Mouse (Mus musculus): ENCODE measurements around the gene Afmid. TPM values are rescaled to one million over a fixed set of nuclear protein-coding genes. Genes with fewer than 3 reads are reported as not detected.
A peak's percentile ranks its signal among the peaks of the same experiment; 100 is the strongest.
"Not testable (repeated sequence)": the region's sequence is repeated elsewhere in the genome, so short reads cannot be mapped to it uniquely, and the experiment has no call there.

Afmid gene
- polyA plus RNA-seq, 1 experiment from 2014 or later = 8.5 TPM

GRCm38 (mm10) chr11:117827386-117827785, 1.7 kb downstream of the Afmid start:
- Histone ChIP-seq H3K27ac (ENCODE audit: low read depth, low read length) (no peak overlapping the region), H3K4me1 (ENCODE audit: control insufficient read depth, insufficient read depth, low read depth, low read length) (peaks cover 44% of the 10 kb centered on the region), H3K36me3 (ENCODE audit: control insufficient read depth, insufficient read depth, low read length) (no peaks in the 10 kb centered on the region), H3K4me3 (ENCODE audit: low read length) (no peak overlapping the region), H3K9me3 (ENCODE audit: control insufficient read depth, low read length) (no peaks in the 10 kb centered on the region), H3K4me2 (ENCODE audit: low read length) (no peak overlapping the region), H3K27me3 (replicated peaks; ENCODE audit: control insufficient read depth, insufficient read depth, low read length) (no peaks in the 10 kb centered on the region), H3K9ac (ENCODE audit: low read depth, low read length) (no peak overlapping the region)
- 73% methylated on average over 3 of the region's 3 CpGs for WGBS
- no peak for ATAC-seq

GRCm38 (mm10) chr11:117828149-117828887, 2.6 kb downstream of the Afmid start:
- no peak overlapping the region for H3K9ac ChIP-seq (ENCODE audit: low read depth, low read length)
- ATAC-seq = no peak
- no peak overlapping the region for H3K4me3 ChIP-seq (ENCODE audit: low read length)
- no peak overlapping the region for H3K4me2 ChIP-seq (ENCODE audit: low read length)
- peaks cover 46% of the 10 kb centered on the region for H3K4me1 ChIP-seq (ENCODE audit: control insufficient read depth, insufficient read depth, low read depth, low read length)
- WGBS = 77% methylated on average over 18 of the region's 18 CpGs
- H3K36me3 ChIP-seq (ENCODE audit: control insufficient read depth, insufficient read depth, low read length) = no peaks in the 10 kb centered on the region
- H3K27me3 ChIP-seq (replicated peaks; ENCODE audit: control insufficient read depth, insufficient read depth, low read length) = no peaks in the 10 kb centered on the region
- H3K27ac ChIP-seq (ENCODE audit: low read depth, low read length) = peak overlapping the region; percentile 46; the same call in 1 of the 2 replicates
- H3K9me3 ChIP-seq (ENCODE audit: control insufficient read depth, low read length) = no peaks in the 10 kb centered on the region

GRCm38 (mm10) chr11:117828888-117829604, 3.3 kb downstream of the Afmid start:
- peak overlapping the region; percentile 46 for H3K27ac ChIP-seq (ENCODE audit: low read depth, low read length)
- peaks cover 45% of the 10 kb centered on the region for H3K4me1 ChIP-seq (ENCODE audit: control insufficient read depth, insufficient read depth, low read depth, low read length)
- no peak for ATAC-seq

GRCm38 (mm10) chr11:117829671-117830215, 4.0 kb downstream of the Afmid start:
- ATAC-seq = no peak
- H3K9ac ChIP-seq (ENCODE audit: low read depth, low read length) = no peak overlapping the region
- no peaks in the 10 kb centered on the region for H3K36me3 ChIP-seq (ENCODE audit: control insufficient read depth, insufficient read depth, low read length)
- no peaks in the 10 kb centered on the region for H3K9me3 ChIP-seq (ENCODE audit: control insufficient read depth, low read length)
- H3K4me3 ChIP-seq (ENCODE audit: low read length) = no peak overlapping the region
- 67% methylated on average over 2 of the region's 2 CpGs for WGBS
- H3K27ac ChIP-seq (ENCODE audit: low read depth, low read length) = no peak overlapping the region
- no peaks in the 10 kb centered on the region for H3K27me3 ChIP-seq (replicated peaks; ENCODE audit: control insufficient read depth, insufficient read depth, low read length)
- H3K4me2 ChIP-seq (ENCODE audit: low read length) = no peak overlapping the region
- H3K4me1 ChIP-seq (ENCODE audit: control insufficient read depth, insufficient read depth, low read depth, low read length) = peaks cover 39% of the 10 kb centered on the region

More at GRCm38 (mm10) chr11:117828888-117829604, 3.3 kb downstream of the Afmid start:
- Histone ChIP-seq H3K36me3 (ENCODE audit: control insufficient read depth, insufficient read depth, low read length) (no peaks in the 10 kb centered on the region), H3K4me3 (ENCODE audit: low read length) (no peak overlapping the region), H3K4me2 (ENCODE audit: low read length) (no peak overlapping the region), H3K9me3 (ENCODE audit: control insufficient read depth, low read length) (no peaks in the 10 kb centered on the region), H3K9ac (ENCODE audit: low read depth, low read length) (no peak overlapping the region), H3K27me3 (replicated peaks; ENCODE audit: control insufficient read depth, insufficient read depth, low read length) (no peaks in the 10 kb centered on the region)
- 53% methylated on average over 9 of the region's 9 CpGs for WGBS

GRCm38 (mm10) chr11:117830401-117830800, 4.7 kb downstream of the Afmid start:
- no peak overlapping the region for H3K9ac ChIP-seq (ENCODE audit: low read depth, low read length)
- peaks cover 33% of the 10 kb centered on the region for H3K4me1 ChIP-seq (ENCODE audit: control insufficient read depth, insufficient read depth, low read depth, low read length)
- ATAC-seq = no peak
- no peaks in the 10 kb centered on the region for H3K27me3 ChIP-seq (replicated peaks; ENCODE audit: control insufficient read depth, insufficient read depth, low read length)
- no peaks in the 10 kb centered on the region for H3K36me3 ChIP-seq (ENCODE audit: control insufficient read depth, insufficient read depth, low read length)
- 67% methylated on average over 9 of the region's 9 CpGs for WGBS
- no peaks in the 10 kb centered on the region for H3K9me3 ChIP-seq (ENCODE audit: control insufficient read depth, low read length)
- H3K4me3 ChIP-seq (ENCODE audit: low read length) = no peak overlapping the region
- no peak overlapping the region for H3K4me2 ChIP-seq (ENCODE audit: low read length)
- H3K27ac ChIP-seq (ENCODE audit: low read depth, low read length) = no peak overlapping the region

- Histone ChIP-seq H3K9me3 (ENCODE audit: control insufficient read depth, low read length) (no peaks in the 10 kb centered on the region), H3K9ac (ENCODE audit: low read depth, low read length) (peak overlapping the region; percentile 47), H3K4me2 (ENCODE audit: low read length) (peak overlapping the region; percentile 59), H3K4me1 (ENCODE audit: control insufficient read depth, insufficient read depth, low read depth, low read length) (peaks cover 20% of the 10 kb centered on the region), H3K4me3 (ENCODE audit: low read length) (peak overlapping the region; percentile 44), H3K27ac (ENCODE audit: low read depth, low read length) (peak overlapping the region; percentile 36; the same call in 1 of the 2 replicates), H3K27me3 (replicated peaks; ENCODE audit: control insufficient read depth, insufficient read depth, low read length) (no peaks in the 10 kb centered on the region), H3K36me3 (ENCODE audit: control insufficient read depth, insufficient read depth, low read length) (no peaks in the 10 kb centered on the region)
- ATAC-seq = peak; percentile 70
- WGBS = 17% methylated on average over 28 of the region's 28 CpGs
These were observed 6.6 kb downstream of the Afmid start for GRCm38 (mm10) chr11:117832086-117832969.

GRCm38 (mm10) chr11:117833509-117833908, 7.8 kb downstream of the Afmid start:
- not testable (repeated sequence) for H3K27ac ChIP-seq (ENCODE audit: low read depth, low read length); H3K36me3 ChIP-seq (ENCODE audit: control insufficient read depth, insufficient read depth, low read length); H3K9ac ChIP-seq (ENCODE audit: low read depth, low read length); H3K4me2 ChIP-seq (ENCODE audit: low read length); H3K27me3 ChIP-seq (replicated peaks; ENCODE audit: control insufficient read depth, insufficient read depth, low read length); ATAC-seq; H3K9me3 ChIP-seq (ENCODE audit: control insufficient read depth, low read length); H3K4me3 ChIP-seq (ENCODE audit: low read length)
- WGBS = 91% methylated on average over 4 of the region's 6 CpGs
- H3K4me1 ChIP-seq (ENCODE audit: control insufficient read depth, insufficient read depth, low read depth, low read length) = peaks cover 13% of the 10 kb centered on the region

GRCm38 (mm10) chr11:117834086-117834485, 8.4 kb downstream of the Afmid start:
- H3K27me3 ChIP-seq (replicated peaks; ENCODE audit: control insufficient read depth, insufficient read depth, low read length) = no peaks in the 10 kb centered on the region
- H3K9me3 ChIP-seq (ENCODE audit: control insufficient read depth, low read length) = no peaks in the 10 kb centered on the region
- H3K4me3 ChIP-seq (ENCODE audit: low read length) = no peak overlapping the region
- H3K4me2 ChIP-seq (ENCODE audit: low read length) = no peak overlapping the region
- WGBS = 92% methylated on average over 8 of the region's 8 CpGs
- peaks cover 10% of the 10 kb centered on the region for H3K4me1 ChIP-seq (ENCODE audit: control insufficient read depth, insufficient read depth, low read depth, low read length)
- ATAC-seq = no peak
- H3K27ac ChIP-seq (ENCODE audit: low read depth, low read length) = no peak overlapping the region
- H3K36me3 ChIP-seq (ENCODE audit: control insufficient read depth, insufficient read depth, low read length) = no peaks in the 10 kb centered on the region
- no peak overlapping the region for H3K9ac ChIP-seq (ENCODE audit: low read depth, low read length)

All from hindbrain, embryonic 16.5 days (tissue).